Mouse (Mus musculus) neural tube, embryonic 11.5 days (tissue): ENCODE results near the gene Spink2. TPM values are rescaled to one million over a fixed set of nuclear protein-coding genes. Genes with fewer than 3 reads are reported as not detected.

Experiments
- ATAC-seq: fragments of 200-750 bp; cut with Nextera tagmentation; 2 replicates; pipeline ENCODE4 v1.8.0; 2017; ENCODE audit warnings: moderate number of reproducible peaks, mild to moderate bottlenecking, moderate TSS enrichment, moderate library complexity; ENCODE audit not compliant: insufficient read depth, low FRiP score, low TSS enrichment
- DNase-seq: peaks from one replicate; pipeline ENCODE4 v3.0.0-alpha.2; 2015; ENCODE audit warnings: low spot score
- H3K27ac ChIP-seq: fragments of 300-500 bp; sonication (generic); 2 replicates; pipeline ENCODE4 v1.5.1; 2014; ENCODE audit warnings: low read depth, mild to moderate bottlenecking, low read length
- H3K27me3 ChIP-seq: fragments of 300-500 bp; sonication (generic); 2 replicates; pipeline ENCODE4 v1.6.1; 2014; ENCODE audit warnings: mild to moderate bottlenecking, low read length, mixed read lengths; ENCODE audit not compliant: control insufficient read depth, insufficient read depth
- H3K36me3 ChIP-seq: fragments of 300-500 bp; sonication (generic); 2 replicates; pipeline ENCODE4 v1.6.1; 2014; ENCODE audit warnings: mild to moderate bottlenecking, low read length, moderate library complexity, mixed read lengths; ENCODE audit not compliant: control insufficient read depth, insufficient read depth
- H3K4me1 ChIP-seq: fragments of 300-500 bp; sonication (generic); 2 replicates; pipeline ENCODE4 v1.6.1; 2014; ENCODE audit warnings: low read length, mixed read lengths; ENCODE audit not compliant: control insufficient read depth, insufficient read depth
- H3K4me2 ChIP-seq: fragments of 300-500 bp; sonication (generic); 2 replicates; pipeline ENCODE4 v1.6.1; 2014; ENCODE audit warnings: low read depth, mild to moderate bottlenecking, moderate library complexity
- H3K4me3 ChIP-seq: fragments of 300-500 bp; sonication (generic); 2 replicates; pipeline ENCODE4 v1.5.1; 2014; ENCODE audit warnings: low read depth, low read length
- H3K9ac ChIP-seq: fragments of 300-500 bp; sonication (generic); 2 replicates; pipeline ENCODE4 v1.6.1; 2014; ENCODE audit warnings: mild to moderate bottlenecking, low read length
- H3K9me3 ChIP-seq: fragments of 300-500 bp; sonication (generic); 2 replicates; pipeline ENCODE4 v1.6.1; 2016; ENCODE audit warnings: low read length; ENCODE audit not compliant: control insufficient read depth
- WGBS: fragments of 180-500 bp; shearing (Covaris S2); extraction: QIAGEN DNeasy Blood & Tissue Kit; methylation state at CpG from one replicate; pipeline ENCODE4 v1.1.7; 2014; 5-methylcytosine and 5-hydroxymethylcytosine counted together
- polyA plus RNA-seq: library from polyadenylated mRNA; unstranded; fragments of >200 nt; fragmentation: Nextera tagmentation; extraction: Ambion mirVana; gene quantifications from 2 replicates; pipeline ENCODE4 v1.2.1, GENCODE M21; 2014

The Spink2 gene
- polyA plus RNA-seq: 2.1 and 2.6 TPM in 2 replicates

- ATAC-seq: peak; percentile 68; the same call in 1 of the 2 replicates
- Histone ChIP-seq H3K27me3 (no peaks in the 10 kb centered on the region), H3K4me2 (peak within 1 kb of the TSS; percentile 63), H3K9ac (peak within 1 kb of the TSS; percentile 26; the same call in 1 of the 2 replicates), H3K9me3 (no peaks in the 10 kb centered on the region), H3K4me3 (peak within 1 kb of the TSS; percentile 34), H3K27ac (no peak within 1 kb of the TSS), H3K4me1 (peaks cover 4% of the 10 kb centered on the region; the same call in 1 of the 2 replicates), H3K36me3 (no peaks in the 10 kb centered on the region)
- WGBS: 4% methylated on average over 17 of the region's 18 CpGs
- peak; percentile 63 for DNase-seq
Measured at GRCm38 (mm10) chr5:77211236-77211635, at the start of gene Spink2. Gene Spink2, minus strand, starts transcription at chr5:77211471.

GRCm38 (mm10) chr5:77260141-77260540 lies 48.9 kb upstream of the Spink2 start:
- WGBS: 64% methylated on average over 6 of the region's 6 CpGs
- H3K4me3 ChIP-seq: no peak overlapping the region
- H3K9ac ChIP-seq: no peak overlapping the region
- no peak overlapping the region for H3K27ac ChIP-seq
- no peaks in the 10 kb centered on the region; the same call in 1 of the 2 replicates for H3K4me1 ChIP-seq
- no peaks in the 10 kb centered on the region for H3K9me3 ChIP-seq
- H3K4me2 ChIP-seq: no peak overlapping the region
- H3K27me3 ChIP-seq: no peaks in the 10 kb centered on the region
- DNase-seq (no peak), ATAC-seq (no peak)
- no peaks in the 10 kb centered on the region for H3K36me3 ChIP-seq

GRCm38 (mm10) chr5:77259315-77259714 lies 48.0 kb upstream of the Spink2 start:
- no peak for ATAC-seq
- no peak overlapping the region for H3K27ac ChIP-seq
- H3K4me1 ChIP-seq: no peaks in the 10 kb centered on the region; the same call in 1 of the 2 replicates

GRCm38 (mm10) chr5:77257603-77258002 lies 46.3 kb upstream of the Spink2 start:
- H3K9ac ChIP-seq: no peak overlapping the region
- H3K27ac ChIP-seq: no peak overlapping the region
- no peaks in the 10 kb centered on the region for H3K9me3 ChIP-seq
- H3K27me3 ChIP-seq: no peaks in the 10 kb centered on the region
- no peaks in the 10 kb centered on the region for H3K36me3 ChIP-seq
- H3K4me1 ChIP-seq: no peaks in the 10 kb centered on the region; the same call in 1 of the 2 replicates
- DNase-seq (no peak), ATAC-seq (no peak)
- WGBS: 90% methylated on average over 3 of the region's 3 CpGs
- H3K4me3 ChIP-seq: no peak overlapping the region
- no peak overlapping the region for H3K4me2 ChIP-seq

More at GRCm38 (mm10) chr5:77259315-77259714, 48.0 kb upstream of the Spink2 start:
- H3K4me2 ChIP-seq: no peak overlapping the region
- H3K9ac ChIP-seq: no peak overlapping the region
- H3K36me3 ChIP-seq: no peaks in the 10 kb centered on the region
- no peak overlapping the region for H3K4me3 ChIP-seq
- H3K27me3 ChIP-seq: no peaks in the 10 kb centered on the region
- no peaks in the 10 kb centered on the region for H3K9me3 ChIP-seq
- DNase-seq: no peak

- ATAC-seq: no peak
- Histone ChIP-seq H3K9ac (no peak overlapping the region), H3K27me3 (no peaks in the 10 kb centered on the region), H3K9me3 (no peaks in the 10 kb centered on the region), H3K4me3 (no peak overlapping the region), H3K36me3 (no peaks in the 10 kb centered on the region), H3K27ac (no peak overlapping the region), H3K4me2 (no peak overlapping the region), H3K4me1 (no peaks in the 10 kb centered on the region)
- 76% methylated on average over 3 of the region's 3 CpGs for WGBS
- DNase-seq: no peak
Measured at GRCm38 (mm10) chr5:77254402-77254801, 43.1 kb upstream of the Spink2 start.

GRCm38 (mm10) chr5:77253154-77253553 lies 41.9 kb upstream of the Spink2 start:
- WGBS: 72% methylated on average over 1 of the region's 1 CpGs
- Histone ChIP-seq H3K36me3 (no peaks in the 10 kb centered on the region), H3K9me3 (no peaks in the 10 kb centered on the region), H3K27me3 (no peaks in the 10 kb centered on the region), H3K9ac (no peak overlapping the region), H3K4me3 (no peak overlapping the region), H3K27ac (no peak overlapping the region), H3K4me1 (no peaks in the 10 kb centered on the region), H3K4me2 (no peak overlapping the region)
- DNase-seq (no peak), ATAC-seq (peak; percentile 31; the same call in 1 of the 2 replicates)

- no peak overlapping the region for H3K4me3 ChIP-seq
- no peak overlapping the region for H3K27ac ChIP-seq
- H3K9me3 ChIP-seq: no peaks in the 10 kb centered on the region
- WGBS: 62% methylated on average over 8 of the region's 8 CpGs
- no peak overlapping the region for H3K9ac ChIP-seq
- DNase-seq (no peak), ATAC-seq (no peak)
- H3K4me1 ChIP-seq: no peaks in the 10 kb centered on the region
- no peaks in the 10 kb centered on the region for H3K36me3 ChIP-seq
- H3K27me3 ChIP-seq: no peaks in the 10 kb centered on the region
- H3K4me2 ChIP-seq: no peak overlapping the region
Measured at GRCm38 (mm10) chr5:77252115-77252827, 41.0 kb upstream of the Spink2 start.

GRCm38 (mm10) chr5:77251656-77252055 lies 40.4 kb upstream of the Spink2 start:
- H3K4me2 ChIP-seq: no peak overlapping the region
- no peaks in the 10 kb centered on the region for H3K27me3 ChIP-seq
- no peak overlapping the region for H3K4me3 ChIP-seq
- DNase-seq (no peak), ATAC-seq (no peak)
- no peaks in the 10 kb centered on the region for H3K9me3 ChIP-seq
- WGBS: 44% methylated on average over 5 of the region's 5 CpGs
- H3K4me1 ChIP-seq: no peaks in the 10 kb centered on the region
- no peak overlapping the region for H3K9ac ChIP-seq
- no peak overlapping the region for H3K27ac ChIP-seq
- no peaks in the 10 kb centered on the region for H3K36me3 ChIP-seq

- Histone ChIP-seq H3K9me3 (no peaks in the 10 kb centered on the region), H3K4me3 (no peak overlapping the region), H3K27ac (no peak overlapping the region), H3K9ac (no peak overlapping the region), H3K4me2 (no peak overlapping the region), H3K4me1 (no peaks in the 10 kb centered on the region), H3K36me3 (no peaks in the 10 kb centered on the region), H3K27me3 (no peaks in the 10 kb centered on the region)
- ATAC-seq (no peak), DNase-seq (no peak)
- 70% methylated on average over 9 of the region's 9 CpGs for WGBS
Measured at GRCm38 (mm10) chr5:77250083-77250482, 38.8 kb upstream of the Spink2 start.
